Mouse (Mus musculus) myocyte (in vitro differentiated cells): ENCODE results near the gene Gm5737.

ENCODE experiments used
- E2F4 ChIP-seq: IDR thresholded peaks from one replicate; pipeline ENCODE4 v1.6.1; 2011; ENCODE audit warnings: mild to moderate bottlenecking, control low read depth, moderate library complexity; ENCODE audit not compliant: insufficient read depth
- MAX ChIP-seq: IDR thresholded peaks from one replicate; pipeline ENCODE4 v1.6.1; 2011; ENCODE audit warnings: low read depth, mild to moderate bottlenecking, control low read depth
- POLR2A ChIP-seq: IDR thresholded peaks from one replicate; pipeline ENCODE4 v1.6.1; 2011; ENCODE audit warnings: low read depth, mild to moderate bottlenecking, control low read depth, moderate library complexity; ENCODE audit not compliant: insufficient read length
- POLR2AphosphoS2 ChIP-seq: IDR thresholded peaks from one replicate; pipeline ENCODE4 v1.6.1; 2011; ENCODE audit warnings: low read depth, control low read depth; ENCODE audit not compliant: insufficient read length
- REST ChIP-seq: IDR thresholded peaks from one replicate; pipeline ENCODE4 v1.6.1; 2011; ENCODE audit warnings: mild to moderate bottlenecking, control low read depth, moderate library complexity; ENCODE audit not compliant: insufficient read depth, insufficient read length
- SRF ChIP-seq: IDR thresholded peaks from one replicate; pipeline ENCODE4 v1.6.1; 2011; ENCODE audit warnings: low read depth; ENCODE audit not compliant: control insufficient read depth, insufficient read length
- USF1 ChIP-seq: IDR thresholded peaks from one replicate; pipeline ENCODE4 v1.6.1; 2011; ENCODE audit warnings: low read depth, mild to moderate bottlenecking, control low read depth, moderate library complexity

- TF ChIP-seq POLR2A, result no peak
- no peak for TF ChIP-seq USF1
- no peak for TF ChIP-seq REST
- TF ChIP-seq POLR2AphosphoS2, result no peak
- TF ChIP-seq SRF, result no peak
- TF ChIP-seq MAX, result no peak
- TF ChIP-seq E2F4, result no peak
Measured at GRCm38 (mm10) chr7:120848831-120849512, 36.8 kb downstream of the Gm5737 start.
